Mouse (Mus musculus): Measurements from ENCODE around the gene Slc38a11. TPM values are rescaled to one million over a fixed set of nuclear protein-coding genes. Genes with fewer than 3 reads are reported as not detected.

Gene Slc38a11
- not detected for polyA plus RNA-seq (2017; shearing (Covaris generic))

DNA sequence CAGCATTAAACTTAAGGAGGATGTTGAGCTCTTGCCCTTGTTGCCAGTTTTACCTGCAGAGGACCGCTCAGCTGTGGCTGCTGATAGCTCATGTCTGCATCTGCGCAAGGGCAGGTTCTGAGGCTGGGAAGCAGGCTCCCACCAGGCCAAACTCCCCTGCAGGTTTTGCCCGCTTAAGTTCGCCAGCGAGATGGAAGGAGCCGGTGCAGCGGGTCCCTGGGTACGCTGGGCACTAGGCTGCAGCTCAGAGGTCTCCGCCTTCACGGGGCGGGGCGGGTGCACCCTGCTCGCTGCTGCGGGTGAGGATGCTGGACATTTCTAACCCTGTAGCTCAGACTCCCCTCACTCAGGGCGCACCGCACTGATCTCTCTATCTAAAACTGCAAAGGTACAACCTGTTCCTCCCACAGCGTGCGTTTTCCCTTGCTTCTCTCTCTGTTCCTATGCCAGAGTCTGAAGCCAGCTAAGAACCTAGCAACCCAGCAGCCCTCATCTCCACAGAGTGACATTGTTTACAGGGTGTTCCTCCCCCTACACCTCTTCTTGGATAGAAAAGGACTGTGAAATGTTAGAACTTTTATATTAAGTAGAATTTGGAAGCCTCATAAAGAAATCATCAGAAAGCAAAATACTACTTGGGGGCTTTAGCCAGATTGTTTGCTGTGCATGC lies at the start of gene Slc38a11:
Gene Slc38a11 (minus strand): TSS at position 207 of the 670 bp plus-strand sequence.
- no peak for ATAC-seq

DNA sequence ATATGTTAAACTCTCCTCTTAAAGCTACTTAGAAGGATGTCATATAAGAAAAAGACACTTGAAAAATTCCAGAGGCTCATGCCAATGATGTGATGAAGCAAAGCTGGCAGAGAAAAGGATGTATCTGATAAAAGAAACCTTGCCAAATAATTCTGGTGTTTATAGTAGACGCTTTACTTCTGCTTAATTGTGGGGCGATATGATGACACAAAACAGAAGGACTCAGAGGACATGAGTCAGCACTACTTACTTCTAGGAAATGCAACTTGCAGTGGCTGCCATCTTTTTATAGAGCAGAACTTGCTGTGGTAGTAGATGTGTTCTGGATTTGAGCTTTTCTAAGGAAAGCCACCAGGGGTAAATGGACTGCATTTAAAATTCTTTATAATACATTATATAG lies 43.3 kb upstream of the Slc38a11 start:
- no peak for ATAC-seq

DNA sequence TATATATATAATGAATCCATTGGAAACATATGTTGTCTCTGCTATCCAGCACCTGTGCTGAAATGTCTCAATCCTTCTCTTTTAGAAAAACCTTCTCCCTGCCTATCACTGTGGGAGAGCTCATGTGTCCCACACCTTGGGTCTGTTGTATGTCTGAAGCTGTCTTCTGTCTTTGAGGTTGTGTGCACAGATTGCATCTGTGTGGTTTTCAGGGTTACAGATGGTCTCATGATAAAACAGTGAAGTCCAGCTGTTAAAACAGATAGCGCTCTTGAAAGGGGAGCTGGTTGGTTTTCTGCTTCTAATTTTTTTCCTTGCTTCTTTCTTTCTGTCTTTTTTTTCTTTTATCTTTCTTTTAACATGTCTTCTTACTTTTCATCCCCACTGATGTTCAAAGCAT lies 41.6 kb upstream of the Slc38a11 start:
- ATAC-seq: no peak

DNA sequence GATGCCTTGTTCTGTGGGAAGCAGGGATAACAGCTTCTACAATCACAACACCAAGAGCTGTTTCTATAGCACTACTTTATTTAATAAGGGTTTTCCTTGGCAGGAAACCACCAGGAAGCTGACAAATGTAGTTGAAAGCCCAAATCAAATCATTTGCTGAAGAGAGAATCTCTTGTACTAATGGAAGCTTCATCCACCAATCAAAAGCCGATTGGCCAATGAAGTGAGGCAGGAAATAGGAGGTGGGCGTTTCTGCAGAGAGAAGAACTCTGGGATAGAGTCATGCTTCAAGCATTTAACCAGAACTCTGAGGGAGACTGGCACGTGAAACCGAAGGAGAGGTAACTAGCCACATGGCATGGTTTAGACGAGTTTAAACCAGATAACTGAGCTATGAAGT lies 38.2 kb upstream of the Slc38a11 start:
- ATAC-seq: no peak

DNA sequence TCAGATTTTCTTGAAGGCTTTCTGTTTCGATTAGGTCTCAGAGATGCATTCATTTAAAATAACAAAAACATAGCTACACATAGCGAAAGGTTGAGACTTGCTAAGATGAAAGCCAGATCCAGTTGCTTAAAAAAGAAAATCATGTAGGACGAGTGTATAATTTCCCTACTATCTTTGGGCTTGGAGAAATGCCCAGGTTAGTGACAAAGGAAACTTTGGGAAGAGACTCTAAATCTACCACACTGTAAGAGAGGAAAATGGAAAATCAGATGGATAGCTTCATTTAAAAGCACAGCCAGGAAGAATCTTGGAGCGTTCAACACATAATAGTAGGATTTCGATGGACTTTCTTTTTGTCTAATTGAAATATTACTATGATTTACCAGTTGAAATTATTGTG lies 36.1 kb upstream of the Slc38a11 start:
- ATAC-seq: no peak

DNA sequence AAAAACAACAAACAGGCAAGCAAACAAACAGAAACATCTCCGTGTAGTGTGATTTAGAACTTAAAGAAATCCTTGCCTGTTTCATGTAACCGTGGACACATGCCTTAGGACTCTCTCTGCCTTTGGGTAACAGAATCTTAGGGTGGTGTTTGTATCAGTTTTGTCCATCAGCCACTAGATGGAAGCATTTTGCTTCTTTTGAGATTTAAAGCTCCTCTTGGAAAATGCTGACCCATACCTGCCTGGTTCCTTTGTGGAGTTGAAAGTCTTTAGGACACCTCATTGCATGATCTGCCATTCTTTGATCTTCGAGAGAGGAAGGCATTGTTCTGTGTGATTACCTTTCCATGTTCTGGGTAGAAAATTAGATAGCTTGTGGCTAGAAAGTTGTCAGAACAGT lies 32.3 kb upstream of the Slc38a11 start:
- ATAC-seq: no peak

DNA sequence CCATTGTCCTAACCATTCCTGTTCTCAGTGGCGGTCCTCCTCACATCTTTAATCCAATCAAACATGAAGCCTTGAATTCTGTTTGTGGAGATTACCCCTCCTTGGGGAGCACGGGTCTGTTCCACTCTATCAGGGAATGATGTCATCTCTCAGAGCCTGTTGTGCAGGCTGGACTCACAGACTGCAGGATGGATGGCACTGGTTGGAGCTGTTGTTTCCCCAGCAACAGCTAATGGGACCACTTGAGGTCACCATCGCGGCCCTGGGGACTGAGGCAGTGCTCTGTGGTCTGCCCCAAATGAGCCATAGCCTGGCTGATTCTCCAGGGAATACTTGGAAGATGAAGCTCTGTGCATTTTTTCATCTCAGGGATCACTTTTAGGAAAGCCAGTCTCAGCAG lies 29.2 kb upstream of the Slc38a11 start:
- no peak for ATAC-seq

DNA sequence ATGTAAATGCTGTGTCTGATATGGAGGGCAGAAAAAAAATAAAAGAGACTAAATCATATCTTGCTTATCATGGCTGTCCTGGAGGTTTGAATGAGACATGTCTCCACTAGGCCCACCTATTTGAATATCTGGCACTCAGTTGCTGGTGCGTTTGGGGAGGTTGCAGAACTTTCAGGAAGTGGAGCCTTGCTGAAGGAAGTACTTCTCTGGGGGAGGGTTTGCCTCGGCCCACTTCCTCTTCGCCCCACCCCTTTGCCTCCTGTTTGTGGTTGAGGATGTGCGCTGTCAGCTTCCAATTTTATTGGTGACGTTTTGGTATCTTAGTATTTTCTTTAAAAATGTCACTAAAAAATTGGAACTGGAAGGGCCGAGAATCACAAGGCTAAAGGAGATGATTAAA lies 27.5 kb upstream of the Slc38a11 start:
- peak; percentile 79 for ATAC-seq

DNA sequence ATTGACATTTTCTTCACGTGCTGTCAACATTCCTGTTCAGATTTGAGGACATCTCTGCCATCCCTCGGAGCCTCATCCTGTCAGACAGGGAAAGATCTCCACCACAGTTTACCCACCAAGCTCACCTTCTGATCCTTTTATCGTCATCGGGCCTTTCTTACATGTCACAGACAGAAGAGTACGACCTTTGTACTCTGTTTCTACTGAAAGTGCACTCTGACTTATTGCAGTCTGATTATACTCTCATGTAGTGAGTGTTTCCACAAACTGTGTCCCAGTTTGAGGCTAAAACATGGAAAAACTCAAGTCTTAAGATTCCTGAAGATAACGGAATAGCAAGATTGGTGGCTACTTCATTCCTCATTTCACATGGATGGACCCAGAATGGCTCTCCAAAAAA lies 21.0 kb upstream of the Slc38a11 start:
- no peak for ATAC-seq

DNA sequence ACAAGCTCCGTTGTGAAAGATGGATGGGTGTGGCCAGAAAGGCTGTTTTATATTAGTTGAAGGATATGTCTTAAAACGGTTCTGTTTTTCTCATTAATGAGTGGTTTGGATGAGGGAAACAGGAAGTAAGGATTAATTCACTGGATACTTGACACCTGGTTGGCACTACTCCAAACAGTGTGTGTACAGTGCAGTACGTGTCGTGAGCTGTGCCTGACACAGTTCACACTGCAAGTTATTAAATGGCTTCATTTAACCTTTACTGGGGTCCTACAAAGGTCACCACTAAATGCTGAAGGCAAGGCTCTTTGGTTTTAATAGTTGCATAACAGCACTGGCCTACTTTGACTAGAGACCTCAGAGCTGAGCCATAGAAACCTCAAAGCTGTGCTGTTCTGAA lies 18.7 kb upstream of the Slc38a11 start:
- ATAC-seq: no peak

DNA sequence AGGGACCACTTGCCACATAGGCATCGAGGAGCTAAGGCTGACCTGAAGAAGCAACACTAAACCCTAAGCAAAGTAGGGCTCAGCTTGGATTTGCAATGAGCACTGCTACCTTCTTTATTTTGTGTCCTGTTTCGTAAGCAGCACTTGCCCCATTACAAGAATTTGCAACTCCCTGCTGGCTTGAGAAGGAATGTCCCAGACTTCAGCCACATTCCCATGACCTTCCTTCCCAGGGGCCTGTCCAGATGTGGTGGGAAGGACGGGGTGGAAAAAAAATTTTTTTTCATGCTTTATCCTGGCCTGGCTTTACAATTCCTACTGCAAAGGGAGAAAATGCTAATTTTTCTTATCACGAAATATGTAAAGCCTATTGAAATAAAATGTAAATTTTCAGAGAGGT lies 14.6 kb upstream of the Slc38a11 start:
- ATAC-seq: no peak

DNA sequence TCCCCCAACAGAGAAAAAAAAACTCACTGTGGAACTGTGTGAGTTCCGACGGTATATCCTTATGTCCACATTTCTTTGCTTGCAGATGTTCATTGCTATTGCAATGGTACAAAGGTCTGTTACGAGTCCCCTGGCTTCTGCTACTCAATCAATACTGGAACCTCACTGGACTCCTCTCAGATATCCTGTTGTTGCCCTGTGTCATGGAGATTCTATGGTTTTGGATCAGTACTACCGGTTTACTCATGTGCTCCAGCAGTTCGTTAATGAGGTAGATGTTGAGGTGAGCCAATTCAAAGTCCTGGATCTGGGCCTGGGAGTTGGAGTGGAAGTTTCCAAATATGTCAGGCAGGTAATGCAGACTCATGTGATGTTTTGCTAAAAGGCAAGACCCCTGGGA lies 10.6 kb upstream of the Slc38a11 start:
- no peak for ATAC-seq

DNA sequence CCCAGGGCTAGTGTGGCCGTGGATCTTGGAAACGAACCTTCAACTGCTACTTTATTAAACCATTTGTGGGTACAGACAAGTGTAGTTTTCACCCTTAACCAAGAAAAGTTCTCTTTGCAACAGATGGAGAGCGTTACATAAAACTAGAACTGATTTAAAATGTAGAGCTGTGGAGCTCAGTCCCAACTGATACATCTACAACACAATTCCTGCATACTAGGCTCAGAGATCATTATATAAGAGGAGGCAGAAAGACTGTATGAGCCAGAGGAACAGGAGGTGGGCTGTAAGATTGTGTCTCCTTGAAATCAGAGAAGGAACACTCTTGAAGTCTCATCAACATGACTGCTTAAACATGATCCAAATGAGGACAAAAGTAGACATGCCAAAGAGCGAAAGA lies 9.2 kb upstream of the Slc38a11 start:
- no peak for ATAC-seq

DNA sequence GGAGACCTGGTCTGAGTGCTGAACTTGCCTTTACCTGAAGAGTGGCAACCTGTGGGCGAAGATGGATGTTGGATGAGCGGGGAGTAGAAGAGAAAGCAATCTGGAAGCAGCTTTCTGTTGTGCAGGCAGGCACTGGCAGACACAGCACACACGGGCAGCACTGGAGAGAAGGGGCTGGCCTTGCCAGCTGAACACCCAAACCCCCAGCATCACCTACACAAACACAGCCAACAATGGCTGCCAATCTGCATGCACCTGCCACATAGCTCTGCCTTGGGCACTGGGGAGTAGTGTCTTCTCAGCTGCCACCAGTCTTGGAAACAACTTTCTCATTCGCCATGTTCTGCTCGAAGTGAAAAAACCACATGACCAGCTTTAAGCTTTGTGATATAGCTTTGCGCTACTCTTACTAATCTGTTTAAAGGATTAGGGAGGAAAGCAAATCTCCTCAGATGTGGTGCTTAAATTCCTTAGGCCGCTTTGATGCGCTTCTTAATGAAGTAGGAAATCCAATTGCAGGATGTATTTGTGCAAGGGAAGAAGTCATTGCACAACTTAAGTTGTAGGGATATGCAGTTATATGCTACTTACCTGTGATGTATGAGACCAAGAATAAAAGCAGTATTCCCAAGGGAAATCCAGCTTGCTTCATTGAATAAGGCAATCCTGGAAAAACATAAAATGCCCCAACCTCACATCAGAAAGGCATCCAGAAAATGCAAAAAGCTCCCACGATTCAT lies 2.9 kb downstream of the Slc38a11 start:
- no peak for ATAC-seq

DNA sequence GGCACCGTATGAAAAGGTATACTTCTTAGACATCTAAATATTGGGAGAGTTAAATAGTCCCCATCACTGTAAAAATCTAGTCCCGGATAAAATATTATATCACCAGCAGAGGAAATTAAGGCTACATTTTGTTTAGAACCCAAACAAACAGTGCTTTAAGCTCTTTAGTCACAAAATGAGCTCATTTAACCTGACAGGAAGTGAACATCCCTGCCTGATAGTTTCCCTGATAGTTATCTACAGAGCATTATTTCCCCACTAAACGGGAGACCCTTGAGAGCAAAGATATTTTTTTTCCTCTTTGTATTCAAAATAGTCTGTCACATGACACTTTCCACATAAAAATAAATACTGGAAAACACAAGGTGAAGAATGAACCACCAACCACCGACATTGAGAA lies 16.5 kb downstream of the Slc38a11 start:
- peak; percentile 35 for ATAC-seq

DNA sequence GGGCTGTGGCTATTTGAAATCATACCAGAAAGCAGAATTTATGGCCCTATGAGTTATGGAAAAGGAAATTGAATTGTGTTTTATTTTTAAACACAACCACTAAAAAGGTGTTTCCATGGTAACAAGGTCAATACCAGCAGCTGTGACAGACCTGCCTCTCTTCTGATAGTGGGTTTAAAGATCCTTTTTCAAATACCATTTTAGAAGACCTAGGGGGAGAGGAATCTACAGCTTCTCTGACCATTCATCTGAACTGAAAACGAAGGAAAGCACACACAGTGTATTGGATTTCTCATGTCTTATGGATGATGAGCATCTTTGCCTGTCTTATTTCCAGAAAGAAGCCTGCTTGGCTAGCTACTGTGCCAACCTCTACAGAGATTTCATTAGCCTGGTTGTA lies 16.9 kb downstream of the Slc38a11 start:
- ATAC-seq: no peak

DNA sequence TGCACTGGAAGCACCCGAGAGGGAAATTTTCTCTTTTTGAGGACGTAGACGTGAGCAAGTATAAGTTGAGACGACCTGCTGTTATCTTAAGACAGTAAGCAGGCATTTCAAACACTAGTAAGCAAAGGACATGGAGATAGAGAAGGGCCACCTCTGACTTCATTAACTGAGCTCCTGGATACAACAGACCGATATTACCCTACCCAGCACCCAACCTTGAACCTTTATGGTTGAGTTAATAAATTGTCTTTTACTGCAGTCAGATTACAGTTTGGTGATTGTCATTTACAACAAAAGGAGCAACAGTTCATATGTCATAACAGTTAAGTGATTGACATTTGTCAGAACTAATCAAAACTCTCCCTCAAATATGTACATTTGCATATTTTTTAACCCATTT lies 17.8 kb downstream of the Slc38a11 start:
- ATAC-seq: no peak

DNA sequence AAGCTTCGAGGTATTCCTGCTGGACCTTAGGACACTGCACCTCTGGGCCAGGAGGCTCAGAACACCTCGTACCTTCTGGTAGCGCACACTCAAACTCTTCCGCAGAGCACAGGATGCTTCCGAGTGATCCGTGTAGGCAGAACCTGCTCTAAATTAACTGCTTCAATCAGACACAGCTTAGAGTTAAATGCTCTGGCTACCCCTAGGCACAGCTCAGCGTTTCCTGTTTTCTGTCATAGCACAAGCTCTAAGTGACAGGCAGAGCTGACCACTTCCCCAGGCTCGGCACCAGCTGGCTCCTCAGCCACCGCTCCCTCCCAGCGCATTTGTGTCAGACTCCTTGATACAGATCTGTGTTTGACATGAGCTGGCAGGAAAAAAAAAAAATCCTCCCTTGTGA lies 21.8 kb downstream of the Slc38a11 start:
- ATAC-seq: peak; percentile 83

DNA sequence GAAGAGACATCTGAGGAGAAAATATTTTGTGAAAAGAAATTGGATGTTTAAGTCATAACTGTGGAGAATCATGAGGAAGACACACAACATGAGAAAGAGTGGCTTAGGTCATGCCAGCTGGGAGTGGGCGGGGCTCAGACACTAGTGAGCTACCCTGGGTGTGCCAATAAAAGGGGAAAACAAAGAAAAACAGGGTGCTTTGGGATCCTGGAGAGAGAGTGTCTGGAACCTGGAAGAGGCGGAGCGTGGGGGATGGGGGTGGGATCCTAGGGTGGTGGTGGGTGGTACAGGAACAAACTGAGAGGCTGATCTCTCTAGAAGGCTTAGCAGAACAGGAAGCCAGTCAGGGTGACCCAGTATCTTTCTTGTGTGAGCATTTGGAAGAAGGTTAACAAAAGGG lies 23.0 kb downstream of the Slc38a11 start:
- ATAC-seq: no peak

DNA sequence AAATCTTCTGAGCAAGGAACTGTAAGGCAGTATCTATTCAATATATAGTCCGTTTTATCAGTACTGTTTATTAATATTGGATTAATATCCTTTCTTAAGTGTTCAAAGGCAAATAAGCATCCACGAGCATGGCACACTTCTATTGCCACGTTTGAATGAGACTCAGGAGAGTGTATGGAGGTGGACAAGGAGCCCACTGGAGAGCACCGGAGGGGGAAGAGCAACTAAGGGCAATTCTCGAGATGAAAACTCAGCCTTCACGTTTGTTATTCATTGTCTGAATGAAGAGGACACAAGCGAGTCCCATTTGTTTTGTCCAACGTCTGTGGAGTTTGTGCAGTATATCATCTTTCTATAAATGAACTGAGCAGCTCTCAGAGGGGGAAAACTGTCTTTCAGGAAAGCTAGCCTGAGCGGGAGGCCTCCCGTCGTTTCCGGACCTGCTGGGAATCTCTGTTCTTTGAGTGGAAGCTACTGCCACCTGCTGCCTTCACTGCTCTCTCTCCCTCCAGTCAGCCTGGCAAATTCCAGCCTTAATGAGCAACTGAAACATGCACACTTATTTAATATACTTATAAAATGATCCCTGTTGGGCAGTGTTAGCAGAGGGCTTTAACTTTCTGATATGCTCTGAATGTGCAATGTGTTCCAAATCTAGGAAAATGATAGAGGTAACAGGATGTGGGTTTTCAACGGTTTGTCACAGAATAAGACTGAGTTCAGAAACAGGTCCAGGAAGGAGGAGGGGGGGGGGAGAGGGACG lies 26.3 kb downstream of the Slc38a11 start:
- peak; percentile 69 for ATAC-seq

DNA sequence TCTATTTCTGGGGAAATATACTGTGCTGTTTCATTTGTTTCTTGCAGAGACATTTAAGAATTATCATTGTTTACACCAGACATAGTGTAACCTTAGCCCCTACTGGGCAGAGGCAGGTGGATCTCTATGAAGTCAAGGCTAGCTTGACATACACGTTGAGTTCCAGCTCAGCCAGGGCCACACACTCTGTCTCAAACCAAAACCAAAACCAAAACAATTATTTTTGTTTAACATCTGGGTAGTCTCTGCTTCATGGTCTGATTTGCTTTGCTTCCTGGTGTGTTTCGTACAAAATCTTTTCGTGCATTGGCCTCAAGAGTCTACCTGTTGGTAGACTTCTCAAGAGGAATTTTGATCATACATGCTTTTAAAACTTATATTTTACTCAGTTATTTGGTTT lies 27.2 kb downstream of the Slc38a11 start:
- ATAC-seq: peak; percentile 59

DNA sequence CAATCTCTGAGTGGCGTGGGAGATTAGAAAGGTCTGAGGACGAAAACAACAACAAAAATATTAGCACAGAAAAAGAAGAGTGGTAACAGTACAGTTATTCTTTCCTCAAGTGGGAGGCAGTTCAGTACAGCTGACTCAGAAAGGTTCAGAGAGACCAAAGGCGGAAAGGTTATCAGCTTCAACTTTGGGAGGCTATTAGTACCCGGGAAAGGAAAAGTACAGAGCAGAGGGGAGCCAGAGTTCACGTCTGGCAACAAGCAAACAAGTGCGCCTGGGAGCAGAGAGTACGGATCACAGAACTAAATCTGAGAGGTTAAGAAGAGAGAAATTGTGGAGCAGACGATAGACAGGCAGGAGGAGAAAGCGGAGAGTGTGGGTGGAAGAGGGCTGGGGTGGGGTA lies 29.7 kb downstream of the Slc38a11 start:
- no peak for ATAC-seq

DNA sequence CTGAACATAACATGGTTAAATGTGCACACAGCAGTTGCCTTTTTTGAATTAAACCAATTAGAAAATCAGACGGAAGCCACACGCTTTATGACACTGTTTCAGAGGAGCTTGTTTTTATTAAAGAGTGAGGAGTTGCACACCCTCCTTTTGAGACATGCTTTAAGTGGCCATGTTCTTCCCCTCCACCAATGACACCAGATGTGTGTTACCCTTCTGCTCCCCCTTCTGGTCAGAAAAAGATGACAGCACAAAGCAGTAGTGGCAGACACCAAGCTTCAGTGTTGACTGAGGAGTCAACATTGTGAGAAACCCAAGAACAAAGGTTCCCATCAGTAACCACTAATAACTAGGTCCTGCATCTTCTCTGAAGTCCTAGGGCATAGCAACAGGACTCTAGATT lies 32.5 kb downstream of the Slc38a11 start:
- peak; percentile 84 for ATAC-seq

Data from activated CD4-positive, CD25-positive, alpha-beta regulatory T cell, adult 4 months (primary cell).